27 mouse cellular contexts compared by ENCODE assay signal in the genomic region with DNA sequence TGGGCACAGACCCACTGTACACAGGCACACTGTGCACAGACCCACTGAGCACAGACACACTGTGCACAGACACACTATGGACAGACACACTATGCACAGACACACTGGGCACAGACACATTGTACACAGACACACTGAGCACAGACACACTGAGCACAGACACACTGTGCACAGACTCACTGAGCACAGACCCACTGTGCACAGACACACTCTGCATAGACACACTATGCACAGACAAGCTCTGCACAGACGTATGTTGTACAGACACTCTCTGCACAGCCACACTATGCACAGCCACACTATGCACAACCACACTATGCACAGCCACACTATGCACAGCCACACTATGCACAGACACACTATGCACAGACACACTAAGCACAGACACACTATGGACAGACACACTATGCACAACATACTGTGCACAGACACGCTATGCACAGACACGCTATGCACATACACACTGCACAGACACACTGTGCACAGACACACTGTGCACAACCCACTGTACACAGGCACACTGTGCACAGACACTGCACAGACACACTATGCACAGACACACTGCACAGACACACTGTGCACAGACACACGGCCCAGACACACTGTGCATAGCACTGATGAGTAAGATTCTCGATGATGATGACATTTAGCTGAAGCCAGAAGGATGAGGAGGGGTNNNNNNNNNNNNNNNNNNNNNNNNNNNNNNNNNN. TPM values are rescaled to one million over a fixed set of nuclear protein-coding genes. Genes with fewer than 3 reads are reported as not detected.
DNase-seq lines count a peak whose midpoint lies in the region; ATAC-seq lines count a peak whose summit lies in the region.
"Had no signal": no experiment of that assay in that cellular context is flagged by ENCODE, and none has a peak within 500 bp of the region (broad histone marks: within the 10 kb centered on the region; RNA-seq: fewer than 3 reads in every experiment).

No protein-coding gene starts in this region.

- H3K9me3 ChIP-seq in hindbrain, embryonic 12.5 days (replicated peaks), result no peaks in the 10 kb centered on the region
- H3K9me3 ChIP-seq in hindbrain, embryonic 11.5 days (ENCODE audit: control insufficient read depth, low read length), result no peaks in the 10 kb centered on the region
- H3K9me3 ChIP-seq in midbrain, embryonic 16.5 days (replicated peaks; ENCODE audit: control insufficient read depth, low read length, poor library complexity, severe bottlenecking), result no peaks in the 10 kb centered on the region
- H3K9me3 ChIP-seq in midbrain, embryonic 10.5 days (replicated peaks), result no peaks in the 10 kb centered on the region
- H3K9me3 ChIP-seq: embryonic facial prominence, embryonic 10.5 days; embryonic facial prominence, embryonic 13.5 days; forebrain, embryonic 12.5 days; forebrain, embryonic 15.5 days; heart, embryonic 10.5 days had no signal

- H3K9ac ChIP-seq in hindbrain, embryonic 12.5 days, result no peak overlapping the region
- H3K9ac ChIP-seq in hindbrain, embryonic 11.5 days (ENCODE audit: low read depth, low read length), result no peak overlapping the region
- H3K9ac ChIP-seq in midbrain, embryonic 16.5 days (ENCODE audit: low read depth, low read length), result no peak overlapping the region
- H3K9ac ChIP-seq: embryonic facial prominence, embryonic 13.5 days; forebrain, embryonic 12.5 days; forebrain, embryonic 15.5 days; hindbrain, embryonic 14.5 days had no signal

- no peak overlapping the region for H3K4me3 ChIP-seq in hindbrain, embryonic 12.5 days
- H3K4me3 ChIP-seq in hindbrain, embryonic 11.5 days (ENCODE audit: low read depth, low read length), result no peak overlapping the region
- H3K4me3 ChIP-seq in midbrain, embryonic 16.5 days (ENCODE audit: low read depth, low read length), result no peak overlapping the region
- no peak overlapping the region for H3K4me3 ChIP-seq in midbrain, embryonic 10.5 days
- H3K4me3 ChIP-seq: embryonic facial prominence, embryonic 10.5 days; embryonic facial prominence, embryonic 13.5 days; erythroblast, embryonic 14.5 days; forebrain, embryonic 12.5 days; forebrain, embryonic 15.5 days; heart, adult 2 months; heart, embryonic 10.5 days had no signal

- H3K27ac ChIP-seq in hindbrain, embryonic 12.5 days, result no peak overlapping the region
- H3K27ac ChIP-seq in hindbrain, embryonic 11.5 days (ENCODE audit: low read depth, low read length), result no peak overlapping the region
- no peak overlapping the region for H3K27ac ChIP-seq in midbrain, embryonic 16.5 days (ENCODE audit: low read length)
- H3K27ac ChIP-seq in midbrain, embryonic 10.5 days (replicated peaks), result no peak overlapping the region
- H3K27ac ChIP-seq: embryonic facial prominence, embryonic 10.5 days; embryonic facial prominence, embryonic 13.5 days; forebrain, embryonic 12.5 days; forebrain, embryonic 15.5 days; heart, adult 2 months; heart, embryonic 10.5 days; hindbrain, embryonic 14.5 days; hindbrain, postnatal 0 days had no signal

- peaks cover 32% of the 10 kb centered on the region for H3K4me1 ChIP-seq in hindbrain, embryonic 12.5 days
- peaks cover 2% of the 10 kb centered on the region; the same call in 1 of the 2 replicates for H3K4me1 ChIP-seq in hindbrain, embryonic 11.5 days (replicated peaks; ENCODE audit: control insufficient read depth, insufficient read depth, low read length)
- H3K4me1 ChIP-seq in midbrain, embryonic 16.5 days (ENCODE audit: control insufficient read depth, insufficient read depth, low read length), result peaks cover 19% of the 10 kb centered on the region
- H3K4me1 ChIP-seq in midbrain, embryonic 10.5 days, result peaks cover 40% of the 10 kb centered on the region

- no peak overlapping the region for H3K4me2 ChIP-seq in hindbrain, embryonic 12.5 days (replicated peaks)
- no peak overlapping the region for H3K4me2 ChIP-seq in hindbrain, embryonic 11.5 days (replicated peaks; ENCODE audit: low read depth, low read length)
- no peak overlapping the region for H3K4me2 ChIP-seq in midbrain, embryonic 16.5 days (ENCODE audit: low read length)
- H3K4me2 ChIP-seq: embryonic facial prominence, embryonic 13.5 days; forebrain, embryonic 12.5 days; forebrain, embryonic 15.5 days; hindbrain, embryonic 14.5 days had no signal

- peak; percentile 49; the same call in 1 of the 2 replicates for ATAC-seq in hindbrain, embryonic 12.5 days (ENCODE audit: low FRiP score)
- no peak for ATAC-seq in hindbrain, embryonic 11.5 days (ENCODE audit: low FRiP score)
- ATAC-seq in midbrain, embryonic 16.5 days, result peak; percentile 54; the same call in 1 of the 2 replicates
- ATAC-seq in monocyte, adult 5-6 weeks (replicated peaks; ENCODE audit: insufficient number of reproducible peaks, low FRiP score, low TSS enrichment, poor library complexity, severe bottlenecking), result peak; percentile 20; the same call in 1 of the 2 replicates
- ATAC-seq: forebrain, embryonic 15.5 days; hindbrain, postnatal 0 days; inflammation-experienced regulatory T-cells, adult 6 months; intestine, embryonic 16.5 days; Patski had no signal

- 96% methylated on average over 5 of the region's 5 CpGs for WGBS in hindbrain, embryonic 12.5 days
- 96% methylated on average over 5 of the region's 5 CpGs for WGBS in hindbrain, embryonic 11.5 days
- WGBS in midbrain, embryonic 16.5 days, result 95% methylated on average over 5 of the region's 5 CpGs
- 93% methylated on average over 5 of the region's 5 CpGs for WGBS in midbrain, embryonic 10.5 days

- 0 out of 2 replicates have a peak, but pooled peaks cover 6% of the 10 kb centered on the region for H3K36me3 ChIP-seq in hindbrain, embryonic 12.5 days
- no peaks in the 10 kb centered on the region for H3K36me3 ChIP-seq in hindbrain, embryonic 11.5 days (ENCODE audit: control insufficient read depth, insufficient read depth, low read length)
- H3K36me3 ChIP-seq in midbrain, embryonic 16.5 days (ENCODE audit: control insufficient read depth, insufficient read depth, low read length), result no peaks in the 10 kb centered on the region
- H3K36me3 ChIP-seq in midbrain, embryonic 10.5 days, result peaks cover 8% of the 10 kb centered on the region; the same call in 1 of the 2 replicates
- H3K36me3 ChIP-seq: embryonic facial prominence, embryonic 13.5 days; forebrain, embryonic 12.5 days; forebrain, embryonic 15.5 days; heart, embryonic 10.5 days had no signal

- DNase-seq in hindbrain, embryonic 11.5 days (ENCODE audit: low spot score), result no peak
- no peak for DNase-seq in midbrain, embryonic 10.5 days (ENCODE audit: low spot score)
- DNase-seq in embryo, embryonic 10.5 days (ENCODE audit: low spot score), result no peak
- DNase-seq: adrenal gland, adult 2 months; adrenal gland, postnatal 14 days; B cell, adult 2 months; cerebellum, adult 11 months; cerebellum, adult 2 months; cerebellum, adult 9-11 months; cerebellum, postnatal 25 days; embryo, embryonic 11 days; gastrocnemius, postnatal 25 days; heart, adult 2 months had no signal

- peaks cover 7% of the 10 kb centered on the region; the same call in 1 of the 2 replicates for H3K27me3 ChIP-seq in hindbrain, embryonic 12.5 days
- no peaks in the 10 kb centered on the region for H3K27me3 ChIP-seq in hindbrain, embryonic 11.5 days (ENCODE audit: control insufficient read depth, insufficient read depth, low read length)
- H3K27me3 ChIP-seq in midbrain, embryonic 16.5 days (ENCODE audit: control insufficient read depth, insufficient read depth, low read depth, low read length), result no peaks in the 10 kb centered on the region
- no peaks in the 10 kb centered on the region for H3K27me3 ChIP-seq in midbrain, embryonic 10.5 days (ENCODE audit: low read depth, poor library complexity, severe bottlenecking)
- H3K27me3 ChIP-seq: embryonic facial prominence, embryonic 13.5 days; forebrain, embryonic 15.5 days; Patski had no signal

RNA-seq across cellular contexts. Expression of a gene that starts 54.7 kb away (rescaled TPM):
- polyA plus RNA-seq in hindbrain, embryonic 12.5 days (2016; fragmentation: Nextera tagmentation; extraction: Ambion mirVana), result 27.8 and 34.4 TPM in 2 replicates
- 34.7 and 37.6 TPM in 2 replicates for polyA plus RNA-seq in hindbrain, embryonic 11.5 days (2014; fragmentation: Nextera tagmentation; extraction: Ambion mirVana)
- 22.1 and 23.4 TPM in 2 replicates for polyA plus RNA-seq in midbrain, embryonic 16.5 days (2015; fragmentation: Nextera tagmentation; extraction: Ambion mirVana)
- 31.4 and 35.8 TPM in 2 replicates for polyA plus RNA-seq in midbrain, embryonic 10.5 days (2016; fragmentation: Nextera tagmentation; extraction: Ambion mirVana)
- 8.5 to 15.1 TPM (median 11.4 TPM) in 3 replicates for total RNA-seq in monocyte, adult 5-6 weeks (2017)
- polyA plus RNA-seq: erythroblast, embryonic 14.5 days had no signal
